Comparison of ENCODE assay signal across 8 mouse cellular contexts in the genomic region with DNA sequence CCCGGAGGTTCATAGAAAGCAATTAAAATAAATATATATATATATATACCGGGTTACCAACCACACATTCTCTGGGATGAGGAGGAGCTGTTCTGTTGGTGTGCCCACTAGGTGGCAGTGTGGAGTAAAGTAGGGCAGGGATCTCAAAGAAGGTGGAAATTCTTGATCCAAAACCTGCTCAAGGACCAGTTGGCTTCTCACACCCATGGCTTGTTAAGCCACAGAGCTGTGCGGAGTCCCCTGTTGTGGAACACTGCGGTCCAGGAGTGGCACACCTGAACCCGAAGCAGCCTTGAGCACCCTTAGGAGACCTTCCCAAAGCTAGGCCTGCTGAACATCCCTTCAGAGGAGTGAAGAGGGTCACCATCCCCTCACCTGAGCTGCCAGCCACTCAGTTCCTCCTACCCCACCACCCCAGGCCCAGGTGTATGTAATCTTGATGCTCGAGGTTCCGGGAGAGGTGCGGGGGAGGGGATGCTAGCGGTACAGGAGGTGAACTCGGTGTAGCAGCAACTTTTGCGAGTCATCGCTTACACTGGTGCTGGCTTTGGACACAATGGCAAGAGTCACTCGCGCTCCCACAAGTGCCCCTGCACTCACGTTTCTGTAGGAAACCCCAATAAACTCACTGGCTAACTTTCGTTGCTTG. TPM values are rescaled to one million over a fixed set of nuclear protein-coding genes. Genes with fewer than 3 reads are reported as not detected.
DNase-seq lines count a peak whose midpoint lies in the region; ATAC-seq and TF ChIP-seq lines count a peak whose summit lies in the region.

No protein-coding gene starts in this region.

- TF ChIP-seq EP300 in liver, postnatal 0 days (IDR thresholded peaks at IDR 0.05; ENCODE audit: low read depth), result no peak

- TF ChIP-seq CTCF in liver, postnatal 0 days (IDR thresholded peaks at IDR 0.05; ENCODE audit: low read depth), result peak; percentile 80

- ATAC-seq in liver, postnatal 0 days, result no peak

- H3K4me2 ChIP-seq in liver, postnatal 0 days (ENCODE audit: low read depth, low read length), result no peak overlapping the region

- no peak overlapping the region for H3K9ac ChIP-seq in liver, postnatal 0 days (replicated peaks)

- H3K36me3 ChIP-seq in liver, postnatal 0 days (replicated peaks; ENCODE audit: insufficient read depth, low read length), result no peaks in the 10 kb centered on the region

- H3K9me3 ChIP-seq in liver, postnatal 0 days (ENCODE audit: low read length), result no peaks in the 10 kb centered on the region

- H3K4me1 ChIP-seq in liver, postnatal 0 days (ENCODE audit: insufficient read depth), result no peaks in the 10 kb centered on the region

- WGBS in liver, postnatal 0 days (ENCODE audit: insufficient replicate concordance), result 54% methylated on average over 16 of the region's 16 CpGs

- DNase-seq in A20 (ENCODE audit: low read depth, low spot score) (peak; percentile 42), NIH3T3 (ENCODE audit: low read depth) (peak; percentile 87)
- peak; percentile 87 to 94 for DNase-seq in cerebellum, postnatal 14 days
- DNase-seq in gastrocnemius, postnatal 36 days, result peak; percentile 34 to 62
- peak; percentile 88 to 89 for DNase-seq in kidney, postnatal 4 days
- peak; percentile 82 for DNase-seq in liver, postnatal 0 days
- DNase-seq in retina, postnatal 1 day, result peak; percentile 79
- peak; percentile 48 to 54 for DNase-seq in thymus, postnatal 36 days

- H3K27ac ChIP-seq in liver, postnatal 0 days (ENCODE audit: low read depth), result no peak overlapping the region

- intact Hi-C loops in gastrocnemius, postnatal 36 days (cut with DNase I), result loop anchor here (2.0 kb wide), 1 partner anchor 51 kb away; a partner anchor contains a TSS

- H3K27me3 ChIP-seq in liver, postnatal 0 days (ENCODE audit: insufficient read depth, low read length), result no peaks in the 10 kb centered on the region

- H3K4me3 ChIP-seq in liver, postnatal 0 days (ENCODE audit: low read depth, low read length), result no peak overlapping the region

RNA-seq across cellular contexts. Expression of a gene that starts 51.1 kb away (rescaled TPM):
- not detected for total RNA-seq in gastrocnemius, postnatal 36 days (2021)
- 29.5 and 32.4 TPM in 2 replicates for polyA plus RNA-seq in liver, postnatal 0 days (2015; fragmentation: Nextera tagmentation; extraction: Ambion mirVana)

RNA-seq across cellular contexts. Expression of a gene that starts 58.0 kb away (rescaled TPM):
- not detected for total RNA-seq in gastrocnemius, postnatal 36 days (2021)
- polyA plus RNA-seq in liver, postnatal 0 days (2015; fragmentation: Nextera tagmentation; extraction: Ambion mirVana), result 0.05 TPM in 2 replicates

RNA-seq across cellular contexts. Expression of a gene that starts 58.7 kb away (rescaled TPM):
- total RNA-seq in gastrocnemius, postnatal 36 days (2021), result 1 to 10 TPM in 1 of 2 experiments, under 1 TPM in 1; 0.71 to 1.1 TPM
- 26.2 and 29.1 TPM in 2 replicates for polyA plus RNA-seq in liver, postnatal 0 days (2015; fragmentation: Nextera tagmentation; extraction: Ambion mirVana)
